Mouse (Mus musculus) CH12.LX (cell line): ENCODE results near the gene Hhex. TPM values are rescaled to one million over a fixed set of nuclear protein-coding genes. Genes with fewer than 3 reads are reported as not detected.
A peak's percentile ranks its signal among the peaks of the same experiment; 100 is the strongest.

Experiments
- DNase-seq: peaks from one replicate; pipeline ENCODE4 v3.0.0-alpha.2; 2013; ENCODE audit errors: extremely low read depth
- H3K27ac ChIP-seq: 2 replicates; pipeline ENCODE4 v1.5.1; 2012; ENCODE audit warnings: low read depth, mild to moderate bottlenecking, control low read depth, moderate library complexity; ENCODE audit not compliant: insufficient read depth
- H3K27me3 ChIP-seq: replicated peaks from 2 replicates; pipeline ENCODE3; 2012; ENCODE audit warnings: inconsistent platforms
- H3K36me3 ChIP-seq, 2 experiments: replicated peaks in 1 of 2; 2 replicates each; pipeline versions ENCODE3 to v1.6.1; 2012; ENCODE audit warnings: inconsistent platforms in 1 of 2, low read length in 1 of 2, mild to moderate bottlenecking in 1 of 2, mixed read lengths in 1 of 2, moderate library complexity in 1 of 2; ENCODE audit not compliant: control insufficient read depth in 1 of 2, insufficient read depth in 1 of 2
- H3K4me1 ChIP-seq, 2 experiments: 2 replicates each; pipeline ENCODE4 v1.6.1; 2012; ENCODE audit warnings: inconsistent platforms in 1 of 2, moderate library complexity in 1 of 2; ENCODE audit not compliant: insufficient read depth in 2 of 2, control insufficient read depth in 1 of 2
- H3K4me2 ChIP-seq: 2 replicates; pipeline ENCODE4 v1.6.1; 2012; ENCODE audit warnings: low read depth, mild to moderate bottlenecking, control low read depth; ENCODE audit not compliant: poor library complexity, insufficient read depth, severe bottlenecking
- H3K4me3 ChIP-seq, 3 experiments: fragments of 150-350 bp in 1 of 3; sonication (generic) in 1 of 3; replicated peaks in 1 of 3; 2 replicates each; pipeline versions ENCODE3 to v1.5.1; 2011 to 2012; ENCODE audit warnings: low read depth in 2 of 3, low read length in 2 of 3, mild to moderate bottlenecking in 2 of 3, moderate library complexity in 2 of 3, control low read depth in 1 of 3, improper control_type of control experiment in 1 of 3, inconsistent platforms in 1 of 3, mixed read lengths in 1 of 3; ENCODE audit not compliant: poor library complexity in 1 of 3
- H3K79me2 ChIP-seq: replicated peaks from 2 replicates; pipeline ENCODE4 v1.6.1; 2012; ENCODE audit warnings: mild to moderate bottlenecking, moderate library complexity; ENCODE audit not compliant: control insufficient read depth, poor library complexity, insufficient read depth, severe bottlenecking; ENCODE audit errors: extremely low read depth
- H3K9ac ChIP-seq: 2 replicates; pipeline ENCODE4 v1.6.1; 2012; ENCODE audit warnings: low read depth, mild to moderate bottlenecking, control low read depth, moderate library complexity; ENCODE audit not compliant: insufficient read depth
- H3K9me3 ChIP-seq: replicated peaks from 2 replicates; pipeline ENCODE3; 2012; ENCODE audit warnings: low read length, inconsistent platforms, mixed read lengths
- BHLHE40 ChIP-seq: IDR thresholded peaks from 2 replicates; pipeline ENCODE4 v1.6.1; 2011; ENCODE audit warnings: mild to moderate bottlenecking, low read depth, low read length, improper control_type of control experiment
- CHD1 ChIP-seq: IDR thresholded peaks from 2 replicates; pipeline ENCODE4 v1.6.1; 2012; ENCODE audit warnings: low read depth, low read length, improper control_type of control experiment, inconsistent platforms
- CHD2 ChIP-seq: IDR thresholded peaks from 2 replicates; pipeline ENCODE4 v1.6.1; 2011; ENCODE audit warnings: low read length, improper control_type of control experiment
- ELF1 ChIP-seq: IDR thresholded peaks from 2 replicates; pipeline ENCODE4 v1.6.1; 2014; ENCODE audit warnings: low read depth, mild to moderate bottlenecking, inconsistent platforms, low read length, improper control_type of control experiment
- EP300 ChIP-seq: IDR thresholded peaks from 2 replicates; pipeline ENCODE4 v1.6.1; 2011; ENCODE audit warnings: low read length, improper control_type of control experiment
- GABPA ChIP-seq: IDR thresholded peaks from 2 replicates; pipeline ENCODE4 v1.6.1; 2012; ENCODE audit warnings: low read depth, low read length, improper control_type of control experiment, inconsistent platforms; ENCODE audit not compliant: insufficient replicate concordance
- MAFK ChIP-seq: IDR thresholded peaks from 2 replicates; pipeline ENCODE4 v1.6.1; 2011; ENCODE audit warnings: low read length, improper control_type of control experiment; ENCODE audit not compliant: insufficient replicate concordance
- MAX ChIP-seq: IDR thresholded peaks from 2 replicates; pipeline ENCODE4 v1.6.1; 2011; ENCODE audit warnings: low read length, improper control_type of control experiment
- MAZ ChIP-seq: IDR thresholded peaks from 2 replicates; pipeline ENCODE4 v1.6.1; 2012; ENCODE audit warnings: low read depth, mild to moderate bottlenecking, inconsistent platforms, low read length, improper control_type of control experiment, moderate library complexity
- MXI1 ChIP-seq: IDR thresholded peaks from 2 replicates; pipeline ENCODE4 v1.6.1; 2011; ENCODE audit warnings: mild to moderate bottlenecking, low read depth, low read length, improper control_type of control experiment
- MYC ChIP-seq: IDR thresholded peaks from 2 replicates; pipeline ENCODE4 v1.6.1; 2011; ENCODE audit warnings: low read depth, mild to moderate bottlenecking, improper control_type of control experiment, low read length
- POLR2A ChIP-seq: IDR thresholded peaks from 2 replicates; pipeline ENCODE4 v1.6.1; 2011; ENCODE audit warnings: low read depth, mild to moderate bottlenecking, improper control_type of control experiment, low read length
- TBP ChIP-seq: conservative IDR thresholded peaks from 2 replicates; pipeline ENCODE4 v1.6.1; 2011; ENCODE audit warnings: low read depth, low read length, improper control_type of control experiment
- TCF12 ChIP-seq: IDR thresholded peaks from 2 replicates; pipeline ENCODE4 v1.6.1; 2014; ENCODE audit warnings: low read depth, mild to moderate bottlenecking, inconsistent platforms, low read length, improper control_type of control experiment
- UBTF ChIP-seq: IDR thresholded peaks from 2 replicates; pipeline ENCODE4 v1.6.1; 2012; ENCODE audit warnings: low read depth, mild to moderate bottlenecking, inconsistent platforms, low read length, improper control_type of control experiment, moderate library complexity
- ZMIZ1 ChIP-seq: IDR thresholded peaks from 2 replicates; pipeline ENCODE4 v1.6.1; 2012; ENCODE audit warnings: low read depth, mild to moderate bottlenecking, inconsistent platforms, low read length, improper control_type of control experiment
- ZNF384 ChIP-seq: IDR thresholded peaks from 2 replicates; pipeline ENCODE4 v1.6.1; 2012; ENCODE audit warnings: low read depth, low read length, improper control_type of control experiment, inconsistent platforms
- dilution Hi-C: fragments of 300-500 bp; cut with MboI; formaldehyde crosslinking; loops from 2 replicates; pipeline ENCODE4 v1.14.3; 2020; ENCODE audit warnings: low sequenced_read_pairs; ENCODE audit not compliant: extremely low pct_unique_long_range_greater_than_20kb, extremely low pct_ligation_motif_present
- in situ Hi-C: fragments of 300-500 bp; cut with MboI; formaldehyde crosslinking; loops from 3 replicates; pipeline ENCODE4 v1.14.3; 2019; ENCODE audit warnings: low sequenced_read_pairs, low pct_ligation_motif_present, low pct_unique_long_range_greater_than_20kb, mixed read lengths
- polyA plus RNA-seq: library from polyadenylated mRNA; unstranded; fragments of >175 nt; gene quantifications from 2 replicates; pipeline ENCODE4 v1.2.1, GENCODE M21; 2012; ENCODE audit warnings: low read depth; ENCODE audit not compliant: insufficient read length
- total RNA-seq, 2 experiments: library from RNA; depleted of rRNA; stranded (reverse); fragments of 300-350 nt in 1 of 2; fragments of >200 nt in 1 of 2; gene quantifications; 2 replicates each; pipeline ENCODE4 v1.2.3; 2012 to 2014

The Hhex gene
- total and polyA plus RNA-seq, 3 experiments: 7.3 to 42.0 (median 9.1) TPM

GRCm38 (mm10) chr19:37433895-37434262 is 731 bp upstream of the Hhex start:
- H3K79me2 ChIP-seq: peaks cover 3% of the 10 kb centered on the region; the same call in 1 of the 2 replicates
- peak overlapping the region; percentile 50; the same call in 1 of the 2 replicates for H3K9ac ChIP-seq
- H3K9me3 ChIP-seq: peaks cover 2% of the 10 kb centered on the region
- in situ Hi-C loops: no loop called here
- peaks cover 0 to 28% of the 10 kb centered on the region in 2 experiments; a peak in 2 of 4 replicates for H3K4me1 ChIP-seq
- H3K4me3 ChIP-seq: peak overlapping the region; percentile 44 to 93 (median 91)
- peaks cover 10% of the 10 kb centered on the region for H3K27me3 ChIP-seq
- dilution Hi-C loops: no loop called here
- TF ChIP-seq MYC (0 out of 2 replicates have a peak, but pooled peaks have one; percentile 51), MXI1 (peak; percentile 65), TBP (no peak), MAFK (no peak), BHLHE40 (peak; percentile 30; the same call in 1 of the 2 replicates), MAX (peak; percentile 62; the same call in 1 of the 2 replicates)
- no peak overlapping the region for H3K27ac ChIP-seq
- peak overlapping the region; percentile 60 for H3K4me2 ChIP-seq
- DNase-seq: no peak
- peaks cover 0 to 7% of the 10 kb centered on the region in 2 experiments for H3K36me3 ChIP-seq

- Histone ChIP-seq H3K9ac (peak overlapping the region; percentile 90), H3K27me3 (peaks cover 10% of the 10 kb centered on the region), H3K27ac (peak overlapping the region; percentile 54), H3K36me3 (peaks cover 7 to 18% of the 10 kb centered on the region in 2 experiments), H3K9me3 (peaks cover 2% of the 10 kb centered on the region), H3K79me2 (peaks cover 3% of the 10 kb centered on the region; the same call in 1 of the 2 replicates), H3K4me1 (peaks cover 0 to 31% of the 10 kb centered on the region in 2 experiments; a peak in 2 of 4 replicates), H3K4me2 (peak overlapping the region; percentile 99), H3K4me3 (peak overlapping the region; percentile 86 to 93 (median 91))
- dilution Hi-C loops: no loop called here
- peak; percentile 41 for DNase-seq
- in situ Hi-C loops: no loop called here
- peak; percentile 46; the same call in 1 of the 2 replicates for TF ChIP-seq TCF12
- peak; percentile 78; the same call in 1 of the 2 replicates for TF ChIP-seq UBTF
- no peak for TF ChIP-seq ELF1
- TF ChIP-seq CHD1: peak; percentile 74; the same call in 1 of the 2 replicates
- TF ChIP-seq POLR2A: peak; percentile 29; the same call in 1 of the 2 replicates
- TF ChIP-seq TBP: 0 out of 2 replicates have a peak, but pooled peaks have one; percentile 12
- no peak for TF ChIP-seq ZNF384
Measured at GRCm38 (mm10) chr19:37435041-37435852, 637 bp downstream of the Hhex start.

GRCm38 (mm10) chr19:37435853-37436174 is 1.2 kb downstream of the Hhex start:
- in situ Hi-C loops (no loop called here), dilution Hi-C loops (no loop called here)
- H3K4me1 ChIP-seq: peaks cover 0 to 31% of the 10 kb centered on the region in 2 experiments; a peak in 2 of 4 replicates
- peaks cover 9 to 24% of the 10 kb centered on the region in 2 experiments for H3K36me3 ChIP-seq
- H3K27ac ChIP-seq: peak overlapping the region; percentile 54
- TF ChIP-seq EP300 (0 out of 2 replicates have a peak, but pooled peaks have one; percentile 24), CHD2 (peak; percentile 60; the same call in 1 of the 2 replicates), MAFK (peak; percentile 31; the same call in 1 of the 2 replicates), CHD1 (peak; percentile 40; the same call in 1 of the 2 replicates), MAX (peak; percentile 21; the same call in 1 of the 2 replicates), ZMIZ1 (no peak), TBP (0 out of 2 replicates have a peak, but pooled peaks have one; percentile 0), ZNF384 (peak; percentile 66), MAZ (peak; percentile 64; the same call in 1 of the 2 replicates), GABPA (no peak)
- peaks cover 2% of the 10 kb centered on the region for H3K9me3 ChIP-seq
- peak overlapping the region; percentile 99 for H3K4me2 ChIP-seq
- H3K4me3 ChIP-seq: peak overlapping the region; percentile 86 to 93 (median 91)
- peaks cover 3% of the 10 kb centered on the region; the same call in 1 of the 2 replicates for H3K79me2 ChIP-seq
- peak overlapping the region; percentile 90 for H3K9ac ChIP-seq
- H3K27me3 ChIP-seq: peaks cover 10% of the 10 kb centered on the region
- peak; percentile 65 for DNase-seq
